Mouse (Mus musculus) C2C12 (cell line): ENCODE data around the gene Adgrg2. TPM values are rescaled to one million over a fixed set of nuclear protein-coding genes. Genes with fewer than 3 reads are reported as not detected.

Experiments
- H3K27me3 ChIP-seq: one replicate; pipeline ENCODE4 v1.6.1; 2011; ENCODE audit not compliant: control insufficient read depth, insufficient read depth, insufficient read length
- H3K36me3 ChIP-seq: one replicate; pipeline ENCODE4 v1.6.1; 2011; ENCODE audit not compliant: control insufficient read depth, insufficient read depth
- H3K4me3 ChIP-seq: one replicate; pipeline ENCODE4 v1.5.1; 2011; ENCODE audit warnings: mild to moderate bottlenecking, control low read depth; ENCODE audit not compliant: poor library complexity, insufficient read depth, severe bottlenecking
- H3K79me2 ChIP-seq: one replicate; pipeline ENCODE4 v1.6.1; 2011; ENCODE audit not compliant: control insufficient read depth, insufficient read depth
- H3K79me3 ChIP-seq: one replicate; pipeline ENCODE4 v1.6.1; 2011; ENCODE audit warnings: low read depth, control low read depth
- H3ac ChIP-seq: one replicate; pipeline ENCODE3; 2011; ENCODE audit warnings: low read depth; ENCODE audit not compliant: control insufficient read depth, insufficient read length
- CEBPB ChIP-seq: IDR thresholded peaks from one replicate; pipeline ENCODE4 v1.6.1; 2011; ENCODE audit warnings: low read depth, mild to moderate bottlenecking, control low read depth, moderate library complexity
- CTCF ChIP-seq: IDR thresholded peaks from one replicate; pipeline ENCODE4 v1.5.1; 2011; ENCODE audit not compliant: control insufficient read depth, insufficient read depth, insufficient read length
- FOSL1 ChIP-seq: IDR thresholded peaks from one replicate; pipeline ENCODE4 v1.8.0; 2011; ENCODE audit warnings: mild to moderate bottlenecking, low read length; ENCODE audit not compliant: poor library complexity, insufficient read depth, severe bottlenecking
- MAX ChIP-seq: IDR thresholded peaks from one replicate; pipeline ENCODE4 v1.6.1; 2011; ENCODE audit warnings: mild to moderate bottlenecking, control low read depth
- MYOD1 ChIP-seq: IDR thresholded peaks from one replicate; pipeline ENCODE4 v1.6.1; 2011; ENCODE audit warnings: low read depth; ENCODE audit not compliant: control insufficient read depth, insufficient read length
- MYOG ChIP-seq: IDR thresholded peaks from one replicate; pipeline ENCODE4 v1.6.1; 2011; ENCODE audit not compliant: control insufficient read depth, insufficient read length; ENCODE audit errors: extremely low read depth
- USF1 ChIP-seq: IDR thresholded peaks from one replicate; pipeline ENCODE4 v1.6.1; 2011; ENCODE audit warnings: low read depth, mild to moderate bottlenecking, control low read depth, moderate library complexity
- polyA plus RNA-seq: library from polyadenylated mRNA; unstranded; fragments of >200 nt; fragmentation: generic; extraction: Trizol; gene quantifications from one replicate; pipeline ENCODE4 v1.2.1, GENCODE M21; 2012; ENCODE audit warnings: missing spikeins

Gene Adgrg2
- polyA plus RNA-seq, 1 experiment, result 0.77 TPM

DNA sequence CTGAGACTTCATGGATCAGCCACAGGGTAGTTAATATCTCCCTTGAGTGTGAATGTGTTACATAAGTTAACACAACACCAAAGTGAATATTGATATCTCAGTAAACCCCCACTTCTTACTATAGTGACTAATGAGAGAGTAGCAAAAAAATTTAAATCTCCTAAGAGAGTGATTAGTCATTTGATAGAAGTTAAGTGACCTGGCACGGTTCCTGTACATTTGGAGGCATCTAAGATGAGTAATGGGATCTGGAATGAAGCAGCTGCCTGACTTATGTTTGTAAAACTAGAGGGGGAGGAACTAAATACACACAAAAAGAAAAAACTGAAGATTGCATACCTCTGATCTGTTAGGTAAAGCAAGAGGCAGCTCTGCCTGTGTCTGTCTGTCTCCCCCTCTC is 118.6 kb downstream of the Adgrg2 start:
- no peak overlapping the region for H3ac ChIP-seq
- TF ChIP-seq MYOD1 (no peak), FOSL1 (peak; percentile 5)
- peaks cover 11% of the 10 kb centered on the region for H3K79me2 ChIP-seq
- H3K79me3 ChIP-seq, result peaks cover 1% of the 10 kb centered on the region
- H3K4me3 ChIP-seq, result no peak overlapping the region
- no peaks in the 10 kb centered on the region for H3K27me3 ChIP-seq
- no peaks in the 10 kb centered on the region for H3K36me3 ChIP-seq

DNA sequence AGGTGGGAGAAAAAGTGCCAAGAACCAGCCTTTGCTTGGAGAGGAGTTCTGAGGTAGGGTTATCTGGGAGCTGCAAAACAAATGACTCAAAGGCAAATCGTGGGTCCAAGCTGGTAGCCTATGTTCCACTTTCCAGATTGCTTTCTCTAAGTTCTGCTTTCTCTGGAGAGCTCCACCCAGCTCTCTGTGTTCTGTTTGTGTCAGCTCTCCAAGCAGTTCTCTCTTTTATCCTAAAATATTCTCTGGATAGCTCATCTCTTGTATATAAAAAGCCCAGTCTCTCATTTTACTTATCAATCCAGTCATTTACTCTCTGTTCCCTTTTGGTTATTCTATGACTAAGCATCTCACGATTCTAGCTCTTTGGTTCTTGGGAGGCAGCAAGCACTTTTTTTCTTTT is 119.7 kb downstream of the Adgrg2 start:
- H3K27me3 ChIP-seq, result no peaks in the 10 kb centered on the region
- TF ChIP-seq MAX (no peak), USF1 (no peak), FOSL1 (no peak), MYOG (no peak), MYOD1 (no peak), CEBPB (no peak), CTCF (no peak)
- H3ac ChIP-seq, result no peak overlapping the region
- peaks cover 11% of the 10 kb centered on the region for H3K79me2 ChIP-seq
- H3K36me3 ChIP-seq, result no peaks in the 10 kb centered on the region
- peaks cover 1% of the 10 kb centered on the region for H3K79me3 ChIP-seq
- H3K4me3 ChIP-seq, result no peak overlapping the region

DNA sequence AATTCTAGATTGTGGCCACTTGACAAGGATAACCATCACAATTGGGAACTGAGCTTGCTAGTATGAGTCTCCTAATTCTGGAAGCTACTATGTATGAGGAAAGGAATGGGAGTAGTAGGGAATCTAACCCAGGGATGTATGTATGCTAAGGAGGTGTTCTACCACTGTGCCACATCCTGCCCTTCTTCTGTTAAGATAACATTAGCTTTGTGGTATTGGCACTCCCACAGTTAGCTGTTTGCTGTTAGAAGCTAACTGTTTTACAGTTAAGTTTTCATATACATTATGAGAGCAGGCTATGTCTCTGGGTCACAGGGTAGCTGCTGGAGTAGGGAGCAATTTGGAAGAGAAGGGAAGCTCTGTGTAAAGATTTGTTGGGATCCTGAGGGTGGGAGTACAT is 125.5 kb downstream of the Adgrg2 start:
- no peaks in the 10 kb centered on the region for H3K36me3 ChIP-seq
- TF ChIP-seq USF1 (no peak), FOSL1 (no peak), MYOG (no peak), MAX (no peak), CTCF (no peak), CEBPB (no peak), MYOD1 (no peak)
- peaks cover 6% of the 10 kb centered on the region for H3K79me2 ChIP-seq
- H3K27me3 ChIP-seq, result no peaks in the 10 kb centered on the region
- no peak overlapping the region for H3K4me3 ChIP-seq
- H3K79me3 ChIP-seq, result no peaks in the 10 kb centered on the region
- no peak overlapping the region for H3ac ChIP-seq

DNA sequence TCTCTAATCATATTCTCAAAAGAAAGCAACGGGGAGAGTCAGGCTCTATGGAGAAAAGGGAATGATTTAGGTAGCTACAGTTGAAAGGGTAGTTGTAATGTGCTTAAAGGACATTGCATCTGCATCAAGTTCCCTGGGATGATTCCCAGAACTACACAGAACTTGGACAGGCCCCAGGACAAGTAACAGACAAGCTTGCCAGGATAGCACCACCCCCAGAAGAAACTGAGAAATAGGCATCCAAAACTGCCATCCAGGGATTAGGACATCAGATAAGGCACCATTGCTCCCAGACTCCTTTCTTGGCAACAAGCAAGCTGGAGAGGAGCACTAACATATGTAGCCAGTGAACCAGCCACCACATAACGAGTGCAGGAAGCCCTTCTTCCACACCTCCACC is 152.3 kb downstream of the Adgrg2 start:
- H3ac ChIP-seq, result no peak overlapping the region
- H3K79me3 ChIP-seq, result no peaks in the 10 kb centered on the region
- TF ChIP-seq USF1, result no peak
- no peak for TF ChIP-seq CEBPB
- no peak for TF ChIP-seq MAX
- no peak for TF ChIP-seq MYOG
- TF ChIP-seq MYOD1, result no peak
- H3K79me2 ChIP-seq, result no peaks in the 10 kb centered on the region
- no peaks in the 10 kb centered on the region for H3K27me3 ChIP-seq
- H3K36me3 ChIP-seq, result no peaks in the 10 kb centered on the region
- no peak overlapping the region for H3K4me3 ChIP-seq

Other genes starting within 250 kb of the Adgrg2 start
- gene Phka2, start 111.5 kb downstream of the Adgrg2 start, polyA plus RNA-seq, result 8.2 TPM